Mouse (Mus musculus): Measurements from ENCODE around the gene Gm20795.
"Not testable (repeated sequence)": the region's sequence is repeated elsewhere in the genome, so short reads cannot be mapped to it uniquely, and the experiment has no call there.

Gene Gm20795

DNA sequence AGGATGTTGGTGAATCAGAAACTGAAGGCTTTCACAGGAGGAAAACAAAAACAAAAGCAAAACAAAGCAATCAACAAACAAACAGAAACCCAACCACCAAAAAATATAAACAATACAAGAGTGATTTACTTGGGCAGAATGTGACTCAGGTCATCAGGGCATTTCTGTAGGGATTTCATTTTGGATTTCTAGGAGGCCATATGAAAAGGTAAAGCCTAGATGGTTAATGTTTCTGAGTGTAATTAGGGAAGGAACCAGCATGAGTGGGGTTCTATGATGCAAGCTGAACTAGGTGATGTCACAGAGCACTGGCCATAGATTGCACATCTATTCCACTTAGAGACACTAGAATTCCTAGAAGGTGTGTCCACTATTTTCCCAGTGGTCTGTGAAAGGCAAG lies at the start of gene Gm20795:
Gm20795 (plus strand) TSS at position 301 of the 400 bp plus-strand sequence.
- not testable (repeated sequence) for DNase-seq (ENCODE audit: low spot score)

DNA sequence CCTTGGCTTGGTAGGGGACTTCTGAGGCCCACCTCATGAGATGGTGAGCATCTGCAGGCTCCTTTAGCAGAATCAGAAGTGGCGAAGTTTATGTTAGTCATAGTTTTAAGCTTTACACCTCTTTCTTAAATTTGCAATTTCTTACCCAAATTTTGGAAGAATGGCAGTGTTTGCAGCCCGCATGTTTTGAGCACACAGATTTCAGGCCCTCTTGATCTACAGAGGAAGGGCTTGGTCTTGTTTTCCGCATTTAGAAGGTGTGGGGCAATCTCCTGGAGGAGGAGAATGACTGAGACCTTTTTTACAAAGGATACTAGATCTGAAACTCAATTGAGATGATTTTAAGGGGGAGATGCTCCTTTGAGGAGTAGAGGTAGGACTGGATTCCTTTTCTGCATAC lies 29.0 kb upstream of the Gm20795 start, which contains the start of gene Gm21797:
Gm21797 (minus strand) TSS at position 101 of the 400 bp plus-strand sequence.
- DNase-seq (ENCODE audit: low spot score): not testable (repeated sequence)
